Mouse (Mus musculus): ENCODE measurements around the gene Itgav. TPM values are rescaled to one million over a fixed set of nuclear protein-coding genes. Genes with fewer than 3 reads are reported as not detected.

Gene Itgav
- 72.6 and 75.3 TPM in 2 replicates for polyA plus RNA-seq (2015; fragmentation: Nextera tagmentation; extraction: Ambion mirVana)

- Histone ChIP-seq H3K4me3 (ENCODE audit: low read length) (peak within 1 kb of the TSS; percentile 80), H3K27ac (ENCODE audit: low read length) (peak within 1 kb of the TSS; percentile 93), H3K9ac (ENCODE audit: low read length) (peak within 1 kb of the TSS; percentile 93), H3K9me3 (ENCODE audit: control insufficient read depth, low read length) (no peaks in the 10 kb centered on the region), H3K4me1 (replicated peaks; ENCODE audit: control insufficient read depth, insufficient read depth, low read length) (peaks cover 25% of the 10 kb centered on the region), H3K36me3 (ENCODE audit: control insufficient read depth, insufficient read depth, low read length) (no peaks in the 10 kb centered on the region), H3K27me3 (ENCODE audit: control insufficient read depth, insufficient read depth, low read depth, low read length) (no peaks in the 10 kb centered on the region), H3K4me2 (ENCODE audit: low read depth, low read length) (peak within 1 kb of the TSS; percentile 82)
- under 1% methylated on average over 71 of the region's 84 CpGs for WGBS
- peak; percentile 99 for ATAC-seq (ENCODE audit: low read depth)
These were observed at the start of gene Itgav for GRCm38 (mm10) chr2:83723921-83724826. Itgav (plus strand) TSS chr2:83724397.

- ATAC-seq (ENCODE audit: low read depth): no peak
- no peaks in the 10 kb centered on the region for H3K4me1 ChIP-seq (replicated peaks; ENCODE audit: control insufficient read depth, insufficient read depth, low read length)
- no peak overlapping the region for H3K9ac ChIP-seq (ENCODE audit: low read length)
- 83% methylated on average over 7 of the region's 7 CpGs for WGBS
- peaks cover 2% of the 10 kb centered on the region; the same call in 1 of the 2 replicates for H3K36me3 ChIP-seq (ENCODE audit: control insufficient read depth, insufficient read depth, low read length)
- no peak overlapping the region for H3K27ac ChIP-seq (ENCODE audit: low read length)
- H3K9me3 ChIP-seq (ENCODE audit: control insufficient read depth, low read length): no peaks in the 10 kb centered on the region
- no peak overlapping the region for H3K4me3 ChIP-seq (ENCODE audit: low read length)
- H3K27me3 ChIP-seq (ENCODE audit: control insufficient read depth, insufficient read depth, low read depth, low read length): no peaks in the 10 kb centered on the region
- H3K4me2 ChIP-seq (ENCODE audit: low read depth, low read length): no peak overlapping the region
These were observed 49.8 kb upstream of the Itgav start for GRCm38 (mm10) chr2:83674421-83674820.

DNA sequence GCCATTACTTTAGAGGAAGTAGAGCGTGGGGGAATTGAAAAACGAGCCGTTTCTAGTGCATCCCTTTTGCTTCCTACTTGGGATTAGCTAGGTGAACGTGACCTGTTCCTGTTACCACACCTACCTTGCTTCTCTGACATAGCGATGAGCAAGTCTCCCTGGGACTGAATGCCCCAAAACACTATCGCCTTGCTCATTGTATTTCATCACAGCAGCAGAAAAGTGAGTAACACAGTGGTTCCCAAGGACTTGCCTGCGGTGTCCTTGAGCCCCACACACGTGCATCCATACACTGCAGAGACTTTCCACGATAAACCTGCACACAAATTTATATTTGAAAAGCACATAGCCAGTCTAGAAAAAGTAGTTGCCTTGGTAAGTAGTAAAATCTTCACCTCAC, 49.3 kb upstream of the Itgav start:
- Histone ChIP-seq H3K9ac (ENCODE audit: low read length) (no peak overlapping the region), H3K4me3 (ENCODE audit: low read length) (no peak overlapping the region), H3K36me3 (ENCODE audit: control insufficient read depth, insufficient read depth, low read length) (peaks cover 2% of the 10 kb centered on the region; the same call in 1 of the 2 replicates), H3K27me3 (ENCODE audit: control insufficient read depth, insufficient read depth, low read depth, low read length) (no peaks in the 10 kb centered on the region), H3K27ac (ENCODE audit: low read length) (no peak overlapping the region), H3K4me2 (ENCODE audit: low read depth, low read length) (no peak overlapping the region), H3K9me3 (ENCODE audit: control insufficient read depth, low read length) (no peaks in the 10 kb centered on the region), H3K4me1 (replicated peaks; ENCODE audit: control insufficient read depth, insufficient read depth, low read length) (no peaks in the 10 kb centered on the region)
- WGBS: 91% methylated on average over 9 of the region's 9 CpGs
- ATAC-seq (ENCODE audit: low read depth): no peak

- H3K4me2 ChIP-seq (ENCODE audit: low read depth, low read length): no peak overlapping the region
- H3K4me1 ChIP-seq (replicated peaks; ENCODE audit: control insufficient read depth, insufficient read depth, low read length): peaks cover under 1% of the 10 kb centered on the region; the same call in 1 of the 2 replicates
- H3K4me3 ChIP-seq (ENCODE audit: low read length): no peak overlapping the region
- no peak overlapping the region for H3K27ac ChIP-seq (ENCODE audit: low read length)
- no peaks in the 10 kb centered on the region for H3K9me3 ChIP-seq (ENCODE audit: control insufficient read depth, low read length)
- peaks cover 2% of the 10 kb centered on the region; the same call in 1 of the 2 replicates for H3K36me3 ChIP-seq (ENCODE audit: control insufficient read depth, insufficient read depth, low read length)
- H3K27me3 ChIP-seq (ENCODE audit: control insufficient read depth, insufficient read depth, low read depth, low read length): no peaks in the 10 kb centered on the region
- WGBS: 52% methylated on average over 5 of the region's 5 CpGs
- H3K9ac ChIP-seq (ENCODE audit: low read length): no peak overlapping the region
- no peak for ATAC-seq (ENCODE audit: low read depth)
These were observed 48.5 kb upstream of the Itgav start for GRCm38 (mm10) chr2:83675681-83676080.

DNA sequence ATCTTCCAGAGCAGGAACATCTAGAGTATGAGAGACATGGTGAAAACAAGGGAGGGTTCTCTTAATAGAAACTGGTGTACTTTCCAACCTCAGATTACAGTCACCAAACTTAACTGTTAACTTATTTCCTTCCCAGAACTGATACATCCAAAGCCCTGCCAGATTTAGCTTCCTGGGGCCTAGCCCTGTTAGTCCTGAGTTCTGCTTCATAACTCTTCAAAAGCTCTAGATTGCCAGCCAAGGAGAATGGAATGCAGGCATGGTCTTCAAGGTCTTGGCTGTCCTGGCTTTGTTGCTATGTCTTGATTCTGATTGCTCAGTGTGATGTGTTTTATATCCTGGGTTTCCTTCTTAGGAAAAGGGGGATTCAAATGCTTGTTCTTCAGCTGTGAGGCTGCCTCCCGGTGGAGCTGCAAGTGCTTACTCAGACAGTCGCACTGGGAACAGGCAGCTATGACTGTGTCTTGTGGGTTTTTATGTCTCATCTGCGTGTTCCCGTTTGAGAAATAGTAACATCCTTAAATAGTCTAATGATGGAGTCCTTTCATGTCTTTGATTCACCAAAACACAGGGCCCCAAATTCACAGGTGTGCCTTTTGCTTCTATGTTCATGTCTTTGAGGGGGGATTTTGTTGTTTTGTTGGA, 47.8 kb upstream of the Itgav start:
- ATAC-seq (ENCODE audit: low read depth): no peak
- Histone ChIP-seq H3K27me3 (ENCODE audit: control insufficient read depth, insufficient read depth, low read depth, low read length) (no peaks in the 10 kb centered on the region), H3K4me1 (replicated peaks; ENCODE audit: control insufficient read depth, insufficient read depth, low read length) (peaks cover 5% of the 10 kb centered on the region; the same call in 1 of the 2 replicates), H3K4me2 (ENCODE audit: low read depth, low read length) (no peak overlapping the region), H3K27ac (ENCODE audit: low read length) (no peak overlapping the region; the same call in 1 of the 2 replicates), H3K4me3 (ENCODE audit: low read length) (no peak overlapping the region), H3K9ac (ENCODE audit: low read length) (no peak overlapping the region), H3K9me3 (ENCODE audit: control insufficient read depth, low read length) (no peaks in the 10 kb centered on the region), H3K36me3 (ENCODE audit: control insufficient read depth, insufficient read depth, low read length) (peaks cover 2% of the 10 kb centered on the region; the same call in 1 of the 2 replicates)
- 74% methylated on average over 4 of the region's 4 CpGs for WGBS

GRCm38 (mm10) chr2:83681332-83681731, 42.9 kb upstream of the Itgav start:
- WGBS: 55% methylated on average over 8 of the region's 8 CpGs
- no peaks in the 10 kb centered on the region for H3K27me3 ChIP-seq (ENCODE audit: control insufficient read depth, insufficient read depth, low read depth, low read length)
- H3K9me3 ChIP-seq (ENCODE audit: control insufficient read depth, low read length): no peaks in the 10 kb centered on the region
- no peaks in the 10 kb centered on the region for H3K36me3 ChIP-seq (ENCODE audit: control insufficient read depth, insufficient read depth, low read length)
- H3K4me3 ChIP-seq (ENCODE audit: low read length): no peak overlapping the region
- peak overlapping the region; percentile 56 for H3K27ac ChIP-seq (ENCODE audit: low read length)
- H3K4me2 ChIP-seq (ENCODE audit: low read depth, low read length): no peak overlapping the region
- peaks cover 10% of the 10 kb centered on the region; the same call in 1 of the 2 replicates for H3K4me1 ChIP-seq (replicated peaks; ENCODE audit: control insufficient read depth, insufficient read depth, low read length)
- ATAC-seq (ENCODE audit: low read depth): peak; percentile 66
- no peak overlapping the region for H3K9ac ChIP-seq (ENCODE audit: low read length)

DNA sequence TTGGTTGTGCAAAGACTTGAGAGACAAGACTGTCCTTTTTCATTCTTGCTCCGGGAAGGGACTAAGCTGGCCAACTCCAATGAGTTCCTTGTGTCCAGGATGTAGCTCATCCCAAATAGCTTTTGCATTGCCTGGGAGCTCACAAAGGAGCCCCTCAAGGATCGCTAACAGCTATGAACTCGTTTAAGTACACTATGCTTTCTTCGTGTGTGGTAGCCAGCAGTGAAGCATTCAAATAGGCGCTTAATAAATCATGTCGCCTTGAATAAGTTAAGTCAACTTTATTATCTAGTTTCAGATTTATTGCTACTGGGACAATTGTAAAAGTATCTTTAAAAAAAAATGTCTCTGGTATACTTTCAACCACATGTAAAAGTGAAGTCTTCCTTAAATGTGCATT, 42.4 kb upstream of the Itgav start:
- Histone ChIP-seq H3K4me3 (ENCODE audit: low read length) (no peak overlapping the region), H3K27me3 (ENCODE audit: control insufficient read depth, insufficient read depth, low read depth, low read length) (no peaks in the 10 kb centered on the region), H3K4me2 (ENCODE audit: low read depth, low read length) (no peak overlapping the region), H3K9ac (ENCODE audit: low read length) (no peak overlapping the region), H3K4me1 (replicated peaks; ENCODE audit: control insufficient read depth, insufficient read depth, low read length) (peaks cover 10% of the 10 kb centered on the region; the same call in 1 of the 2 replicates), H3K27ac (ENCODE audit: low read length) (peak overlapping the region; percentile 29), H3K9me3 (ENCODE audit: control insufficient read depth, low read length) (no peaks in the 10 kb centered on the region), H3K36me3 (ENCODE audit: control insufficient read depth, insufficient read depth, low read length) (no peaks in the 10 kb centered on the region)
- peak; percentile 57; the same call in 1 of the 2 replicates for ATAC-seq (ENCODE audit: low read depth)
- 48% methylated on average over 6 of the region's 6 CpGs for WGBS

GRCm38 (mm10) chr2:83682282-83682681, 41.9 kb upstream of the Itgav start:
- ATAC-seq (ENCODE audit: low read depth): peak; percentile 63; the same call in 1 of the 2 replicates
- no peak overlapping the region for H3K9ac ChIP-seq (ENCODE audit: low read length)
- H3K4me2 ChIP-seq (ENCODE audit: low read depth, low read length): peak overlapping the region; percentile 19; the same call in 1 of the 2 replicates
- no peaks in the 10 kb centered on the region for H3K9me3 ChIP-seq (ENCODE audit: control insufficient read depth, low read length)
- peak overlapping the region; percentile 36; the same call in 1 of the 2 replicates for H3K27ac ChIP-seq (ENCODE audit: low read length)
- no peaks in the 10 kb centered on the region for H3K36me3 ChIP-seq (ENCODE audit: control insufficient read depth, insufficient read depth, low read length)
- no peaks in the 10 kb centered on the region for H3K27me3 ChIP-seq (ENCODE audit: control insufficient read depth, insufficient read depth, low read depth, low read length)
- peaks cover 10% of the 10 kb centered on the region; the same call in 1 of the 2 replicates for H3K4me1 ChIP-seq (replicated peaks; ENCODE audit: control insufficient read depth, insufficient read depth, low read length)
- WGBS: 34% methylated on average over 8 of the region's 8 CpGs
- no peak overlapping the region for H3K4me3 ChIP-seq (ENCODE audit: low read length)
